Comparison of ENCODE assay signal across 1 mouse cellular context in the genomic region with DNA sequence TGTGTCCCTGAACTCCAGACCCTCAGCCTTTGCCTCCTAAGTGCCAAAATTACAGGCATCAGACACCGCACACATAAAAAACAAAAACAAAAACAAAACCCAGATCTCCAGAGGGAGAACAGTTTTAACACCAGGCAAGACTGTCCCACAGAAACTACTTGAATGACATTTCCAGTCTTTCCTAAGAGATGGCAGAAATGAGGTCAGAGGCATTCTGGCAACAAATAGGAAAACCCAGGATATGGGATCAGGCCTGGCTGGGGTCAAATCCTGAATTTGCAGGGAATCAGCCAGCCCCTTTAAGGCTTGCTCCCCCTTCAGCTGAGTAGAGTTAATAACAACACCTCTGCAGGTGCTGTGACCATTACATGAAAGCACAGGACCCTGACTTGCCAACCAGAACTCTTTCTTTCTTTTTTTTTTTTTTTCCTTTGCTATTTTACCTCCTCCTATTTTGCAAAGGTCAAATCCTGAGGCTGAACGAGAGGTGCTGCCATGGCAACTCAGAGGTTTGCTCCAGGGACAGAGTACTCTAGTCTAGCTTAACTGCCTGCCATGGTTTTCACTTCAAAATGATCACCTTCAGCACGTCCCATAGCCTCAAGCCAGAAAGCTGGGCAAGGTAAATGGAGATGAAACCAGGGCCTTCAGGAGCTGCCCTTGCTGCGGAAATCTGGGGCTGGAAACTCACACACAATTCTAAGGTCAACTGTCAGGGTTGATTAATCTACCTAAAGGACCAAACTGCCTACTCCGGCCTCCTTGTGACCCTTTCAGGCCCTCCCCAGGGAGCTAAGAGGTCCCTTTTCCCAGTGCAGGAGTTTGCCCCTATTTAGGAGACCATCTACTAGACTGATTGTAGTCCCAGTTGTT.
TF ChIP-seq lines count a peak whose summit lies in the region.

No protein-coding gene starts in this region.

TF ChIP-seq in CH12.LX, 34 proteins besides CTCF, POLR2A, EP300 and RAD21:
- no peak for TF ChIP-seq MAFK (IDR thresholded peaks at IDR 0.05; ENCODE audit: insufficient replicate concordance, low read length)
- peak; percentile 47; the same call in 1 of the 2 replicates for TF ChIP-seq ZNF384 (IDR thresholded peaks at IDR 0.05; ENCODE audit: low read depth, low read length)
